In the genomic region with DNA sequence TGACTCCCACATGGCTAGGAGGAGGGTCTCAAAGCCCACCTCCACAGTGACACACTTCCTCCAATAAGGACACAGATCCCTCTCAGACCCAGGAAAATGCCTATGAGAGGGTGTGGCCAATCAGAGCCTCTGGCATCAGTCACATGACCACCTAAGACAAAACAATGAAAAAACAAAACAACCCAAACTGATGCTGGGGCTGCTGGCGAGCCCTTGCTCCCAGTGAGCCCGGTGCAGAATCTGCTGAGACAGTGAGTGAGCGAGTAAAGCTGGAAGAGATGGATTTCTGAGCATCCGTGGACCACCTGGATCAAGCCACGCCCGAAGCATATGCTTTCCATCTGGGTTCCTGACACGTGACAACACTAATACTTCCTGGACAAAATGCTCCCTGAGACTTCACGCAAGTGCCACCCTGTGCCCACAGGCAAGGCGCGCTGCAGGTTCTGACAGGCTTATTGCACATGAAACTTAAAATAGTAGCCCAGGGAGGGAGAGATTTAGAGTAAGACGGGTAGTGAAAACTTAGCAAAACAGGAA, we compare ENCODE assay signal across 8 mouse cellular contexts. TPM values are rescaled to one million over a fixed set of nuclear protein-coding genes. Genes with fewer than 3 reads are reported as not detected.
A peak's percentile ranks its signal among the peaks of the same experiment; 100 is the strongest.
DNase-seq lines count a peak whose midpoint lies in the region; ATAC-seq lines count a peak whose summit lies in the region.

No protein-coding gene starts in this region.

- no peaks in the 10 kb centered on the region for H3K36me3 ChIP-seq in hindbrain, embryonic 14.5 days (replicated peaks; ENCODE audit: control insufficient read depth, insufficient read depth)

- H3K9ac ChIP-seq in hindbrain, embryonic 14.5 days, result peak overlapping the region; percentile 5; the same call in 1 of the 2 replicates

- H3K4me1 ChIP-seq in hindbrain, embryonic 14.5 days (replicated peaks; ENCODE audit: control insufficient read depth, insufficient read depth, low read length), result 0 out of 2 replicates have a peak, but pooled peaks cover 4% of the 10 kb centered on the region

- no peaks in the 10 kb centered on the region for H3K27me3 ChIP-seq in hindbrain, embryonic 14.5 days (ENCODE audit: control insufficient read depth, insufficient read depth, low read length)

- H3K9me3 ChIP-seq in hindbrain, embryonic 14.5 days (ENCODE audit: control insufficient read depth, low read length), result no peaks in the 10 kb centered on the region

- H3K27ac ChIP-seq in hindbrain, embryonic 14.5 days, result no peak overlapping the region

- WGBS in hindbrain, embryonic 14.5 days, result 26% methylated on average over 11 of the region's 11 CpGs

- H3K4me3 ChIP-seq in hindbrain, embryonic 14.5 days (replicated peaks; ENCODE audit: low read length), result peak overlapping the region; percentile 24

- DNase-seq in kidney, adult 9 months, result peak; percentile 36
- no peak for DNase-seq in kidney, postnatal 14 days
- DNase-seq in hindbrain, embryonic 14.5 days (ENCODE audit: low spot score), result peak; percentile 45
- DNase-seq in thymus, postnatal 4 days, result peak; percentile 31
- DNase-seq in right cerebral cortex, adult 2 months (ENCODE audit: low spot score in 2 of 2), result no peak
- DNase-seq in testis, postnatal 10 days (ENCODE audit: low spot score), result no peak

- peak; percentile 9; the same call in 1 of the 2 replicates for ATAC-seq in common myeloid progenitor, adult 5-6 weeks (replicated peaks; ENCODE audit: low read depth, poor library complexity, severe bottlenecking)
- peak; percentile 86 for ATAC-seq in hindbrain, embryonic 14.5 days (ENCODE audit: low FRiP score)
- ATAC-seq in megakaryocyte progenitor cell, adult 5-6 weeks (replicated peaks; ENCODE audit: poor library complexity), result peak; percentile 42

- H3K4me2 ChIP-seq in hindbrain, embryonic 14.5 days (replicated peaks), result peak overlapping the region; percentile 47

RNA-seq across cellular contexts. Expression of a gene that starts 16.5 kb away (rescaled TPM):
- not detected in 2 replicates for total RNA-seq in common myeloid progenitor, adult 5-6 weeks (2017)
- 3.6 and 5.4 TPM in 2 replicates for polyA plus RNA-seq in hindbrain, embryonic 14.5 days (2014; fragmentation: Nextera tagmentation; extraction: Ambion mirVana)
- 0.20 TPM in 1 of 2 replicates, not detected in the other for total RNA-seq in megakaryocyte progenitor cell, adult 5-6 weeks (2015)
- total RNA-seq in megakaryocyte progenitor cell, adult 5-6 weeks (2017), result 1.2 TPM in 1 of 2 replicates, not detected in the other

Comparison
In these comparisons a context has a peak if more than half of its experiments do, and no peak if none do; other contexts are left out.
1. DNase-seq: peak in kidney, adult 9 months (single experiment), hindbrain, embryonic 14.5 days (single experiment) and thymus, postnatal 4 days (single experiment); none in kidney, postnatal 14 days (single experiment), right cerebral cortex, adult 2 months (0 of 2) and testis, postnatal 10 days (single experiment).
2. ATAC-seq: peak in every context shown above with its lines; median percentile 86 in hindbrain, embryonic 14.5 days; 42 in megakaryocyte progenitor cell, adult 5-6 weeks; 9 in common myeloid progenitor, adult 5-6 weeks.